Mouse (Mus musculus) hindbrain, embryonic 15.5 days (tissue): Measurements from ENCODE around the gene Piga. TPM values are rescaled to one million over a fixed set of nuclear protein-coding genes. Genes with fewer than 3 reads are reported as not detected.
A peak's percentile ranks its signal among the peaks of the same experiment; 100 is the strongest.

Experiments used
- ATAC-seq: fragments of 200-750 bp; cut with Nextera tagmentation; 2 replicates; pipeline ENCODE4 v1.8.0; 2017; ENCODE audit warnings: low read depth, moderate number of reproducible peaks, moderate TSS enrichment; ENCODE audit not compliant: low FRiP score
- H3K27ac ChIP-seq: fragments of 300-500 bp; sonication (generic); replicated peaks from 2 replicates; pipeline ENCODE4 v1.5.1; 2015; ENCODE audit warnings: mild to moderate bottlenecking, inconsistent platforms
- H3K27me3 ChIP-seq: fragments of 300-500 bp; sonication (generic); 2 replicates; pipeline ENCODE4 v1.6.1; 2015; ENCODE audit warnings: control low read depth, inconsistent platforms
- H3K36me3 ChIP-seq: fragments of 300-500 bp; sonication (generic); 2 replicates; pipeline ENCODE4 v1.6.1; 2015; ENCODE audit warnings: control low read depth, inconsistent platforms
- H3K4me1 ChIP-seq: fragments of 300-500 bp; sonication (generic); replicated peaks from 2 replicates; pipeline ENCODE4 v1.6.1; 2015; ENCODE audit warnings: control low read depth, inconsistent platforms
- H3K4me2 ChIP-seq: fragments of 300-500 bp; sonication (generic); 2 replicates; pipeline ENCODE4 v1.6.1; 2015; ENCODE audit warnings: moderate library complexity, mild to moderate bottlenecking, inconsistent platforms
- H3K4me3 ChIP-seq: fragments of 300-500 bp; sonication (generic); 2 replicates; pipeline ENCODE4 v1.5.1; 2015; ENCODE audit warnings: mild to moderate bottlenecking, inconsistent platforms
- H3K9ac ChIP-seq: fragments of 300-500 bp; sonication (generic); 2 replicates; pipeline ENCODE4 v1.6.1; 2015; ENCODE audit warnings: inconsistent platforms
- H3K9me3 ChIP-seq: fragments of 300-500 bp; sonication (generic); 2 replicates; pipeline ENCODE4 v1.6.1; 2016; ENCODE audit warnings: control low read depth, inconsistent platforms
- WGBS: fragments of 180-500 bp; shearing (Covaris S2); methylation state at CpG from one replicate; pipeline ENCODE4 v1.1.7; 2015; 5-methylcytosine and 5-hydroxymethylcytosine counted together
- polyA plus RNA-seq: library from polyadenylated mRNA; unstranded; fragments of >200 nt; fragmentation: Nextera tagmentation; extraction: Ambion mirVana; gene quantifications from 2 replicates; pipeline ENCODE4 v1.2.1, GENCODE M21; 2015

Piga gene
- polyA plus RNA-seq, 1 experiment from 2014 or later, result 5.8 TPM

GRCm38 (mm10) chrX:164410562-164410961 lies 9.0 kb upstream of the Piga start:
- ATAC-seq, result no peak
- Histone ChIP-seq H3K9ac (no peak overlapping the region), H3K9me3 (no peaks in the 10 kb centered on the region), H3K36me3 (no peaks in the 10 kb centered on the region), H3K4me1 (no peaks in the 10 kb centered on the region), H3K4me3 (no peak overlapping the region), H3K4me2 (no peak overlapping the region), H3K27me3 (no peaks in the 10 kb centered on the region), H3K27ac (no peak overlapping the region)
- 88% methylated on average over 1 of the region's 1 CpGs for WGBS

GRCm38 (mm10) chrX:164416803-164417202 lies 2.8 kb upstream of the Piga start:
- 83% methylated on average over 2 of the region's 2 CpGs for WGBS
- no peak for ATAC-seq
- no peaks in the 10 kb centered on the region for H3K36me3 ChIP-seq

GRCm38 (mm10) chrX:164418008-164418407 lies 1.6 kb upstream of the Piga start:
- Histone ChIP-seq H3K27me3 (no peaks in the 10 kb centered on the region), H3K4me3 (no peak overlapping the region), H3K27ac (no peak overlapping the region), H3K36me3 (no peaks in the 10 kb centered on the region), H3K9ac (no peak overlapping the region), H3K9me3 (no peaks in the 10 kb centered on the region), H3K4me1 (0 out of 2 replicates have a peak, but pooled peaks cover 7% of the 10 kb centered on the region), H3K4me2 (no peak overlapping the region)
- ATAC-seq, result no peak

More at GRCm38 (mm10) chrX:164416803-164417202, 2.8 kb upstream of the Piga start:
- Histone ChIP-seq H3K9ac (no peak overlapping the region), H3K27me3 (no peaks in the 10 kb centered on the region), H3K4me1 (0 out of 2 replicates have a peak, but pooled peaks cover 7% of the 10 kb centered on the region), H3K4me2 (no peak overlapping the region), H3K9me3 (no peaks in the 10 kb centered on the region), H3K4me3 (no peak overlapping the region), H3K27ac (no peak overlapping the region)

GRCm38 (mm10) chrX:164419955-164420354 lies 368 bp downstream of the Piga start:
- peak overlapping the region; percentile 63 for H3K4me2 ChIP-seq

GRCm38 (mm10) chrX:164420518-164420917 lies 931 bp downstream of the Piga start:
- H3K27me3 ChIP-seq, result no peaks in the 10 kb centered on the region
- 57% methylated on average over 3 of the region's 3 CpGs for WGBS
- no peaks in the 10 kb centered on the region for H3K36me3 ChIP-seq
- H3K4me1 ChIP-seq, result 0 out of 2 replicates have a peak, but pooled peaks cover 7% of the 10 kb centered on the region
- no peak for ATAC-seq
- H3K9me3 ChIP-seq, result no peaks in the 10 kb centered on the region
- H3K9ac ChIP-seq, result peak overlapping the region; percentile 54; the same call in 1 of the 2 replicates
- no peak overlapping the region for H3K27ac ChIP-seq
- H3K4me3 ChIP-seq, result peak overlapping the region; percentile 60
- H3K4me2 ChIP-seq, result peak overlapping the region; percentile 63

More at GRCm38 (mm10) chrX:164419955-164420354, 368 bp downstream of the Piga start:
- ATAC-seq, result no peak
- Histone ChIP-seq H3K4me1 (0 out of 2 replicates have a peak, but pooled peaks cover 7% of the 10 kb centered on the region), H3K9ac (peak overlapping the region; percentile 54), H3K27me3 (no peaks in the 10 kb centered on the region), H3K27ac (peak overlapping the region; percentile 71), H3K4me3 (peak overlapping the region; percentile 60), H3K36me3 (no peaks in the 10 kb centered on the region), H3K9me3 (no peaks in the 10 kb centered on the region)
- WGBS, result 26% methylated on average over 13 of the region's 13 CpGs

DNA sequence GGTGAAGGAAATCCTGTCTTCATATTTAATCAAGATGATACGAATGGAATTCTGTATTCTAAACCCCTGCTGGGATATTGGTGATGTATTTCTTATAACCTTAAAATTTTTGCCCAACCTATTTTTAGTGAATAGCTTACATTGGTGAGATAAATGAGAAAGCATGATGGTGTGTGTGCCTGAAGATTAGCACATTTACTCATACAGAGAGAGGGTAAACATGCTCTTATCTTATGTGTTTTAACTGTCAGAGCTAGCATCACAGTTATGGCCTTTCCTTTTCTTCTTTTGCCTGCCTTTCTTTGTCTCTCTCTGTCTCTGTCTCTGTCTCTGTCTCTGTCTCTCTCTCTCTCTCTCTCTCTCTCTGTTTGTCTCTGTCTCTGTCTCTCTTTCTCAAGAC lies 5.2 kb downstream of the Piga start:
- H3K4me3 ChIP-seq, result no peak overlapping the region
- H3K27ac ChIP-seq, result no peak overlapping the region
- no peak overlapping the region for H3K4me2 ChIP-seq
- 0 out of 2 replicates have a peak, but pooled peaks cover 7% of the 10 kb centered on the region for H3K4me1 ChIP-seq
- ATAC-seq, result no peak
- no peaks in the 10 kb centered on the region for H3K27me3 ChIP-seq
- no peak overlapping the region for H3K9ac ChIP-seq
- no peaks in the 10 kb centered on the region for H3K9me3 ChIP-seq
- H3K36me3 ChIP-seq, result no peaks in the 10 kb centered on the region
- WGBS, result 91% methylated on average over 1 of the region's 1 CpGs

- 95% methylated on average over 4 of the region's 4 CpGs for WGBS
- Histone ChIP-seq H3K4me3 (no peak overlapping the region), H3K27me3 (no peaks in the 10 kb centered on the region), H3K9ac (no peak overlapping the region), H3K9me3 (no peaks in the 10 kb centered on the region), H3K4me2 (no peak overlapping the region), H3K4me1 (no peaks in the 10 kb centered on the region), H3K27ac (no peak overlapping the region), H3K36me3 (no peaks in the 10 kb centered on the region)
- no peak for ATAC-seq
Measured at GRCm38 (mm10) chrX:164427295-164427694, 7.7 kb downstream of the Piga start.

DNA sequence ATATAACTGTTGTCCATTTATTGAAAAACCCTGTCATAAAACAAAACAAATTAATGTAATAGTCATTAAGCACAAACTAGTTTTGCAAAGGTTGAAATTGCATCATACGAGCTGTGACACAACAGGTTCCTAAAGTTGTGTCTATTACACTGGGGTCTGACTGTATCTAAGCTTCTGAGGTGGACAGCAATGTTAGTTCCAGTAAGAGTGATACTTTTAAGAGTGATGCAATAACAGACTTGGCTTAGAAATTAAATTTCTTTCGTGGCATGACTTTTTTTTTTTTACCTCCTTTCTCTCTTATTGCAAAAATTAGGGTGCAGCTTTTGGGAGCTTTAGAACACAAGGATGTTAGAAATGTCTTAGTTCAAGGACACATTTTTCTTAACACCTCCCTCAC lies 8.6 kb downstream of the Piga start:
- no peak for ATAC-seq
- Histone ChIP-seq H3K36me3 (no peaks in the 10 kb centered on the region), H3K9ac (no peak overlapping the region), H3K4me1 (no peaks in the 10 kb centered on the region), H3K27me3 (no peaks in the 10 kb centered on the region), H3K27ac (no peak overlapping the region), H3K9me3 (no peaks in the 10 kb centered on the region), H3K4me2 (no peak overlapping the region), H3K4me3 (no peak overlapping the region)
- 92% methylated on average over 2 of the region's 2 CpGs for WGBS

DNA sequence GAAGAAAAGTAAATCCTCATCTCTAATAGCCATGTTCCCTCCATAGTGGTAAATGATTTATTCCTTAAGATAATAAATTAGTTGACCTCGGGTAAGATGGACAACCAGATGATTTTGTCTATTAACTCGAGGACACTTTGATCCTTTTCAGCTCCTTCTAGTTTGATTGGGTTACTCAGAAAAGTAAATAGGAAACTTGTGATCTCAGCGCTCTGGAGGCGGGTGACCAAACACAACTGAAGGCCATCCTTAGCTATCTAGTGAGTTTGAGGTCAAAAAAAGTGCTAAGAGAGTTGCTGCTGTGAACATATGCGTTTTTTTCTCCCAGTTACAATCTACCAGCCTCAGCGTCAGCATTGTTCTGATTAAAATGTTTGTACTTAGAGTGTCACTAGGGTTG lies 11.0 kb downstream of the Piga start:
- Histone ChIP-seq H3K4me1 (no peaks in the 10 kb centered on the region), H3K4me2 (no peak overlapping the region), H3K9ac (no peak overlapping the region), H3K4me3 (no peak overlapping the region), H3K27ac (no peak overlapping the region), H3K36me3 (no peaks in the 10 kb centered on the region), H3K9me3 (no peaks in the 10 kb centered on the region), H3K27me3 (no peaks in the 10 kb centered on the region)
- WGBS, result 92% methylated on average over 6 of the region's 6 CpGs
- ATAC-seq, result no peak

GRCm38 (mm10) chrX:164431133-164431532 lies 11.5 kb downstream of the Piga start:
- H3K4me3 ChIP-seq, result no peak overlapping the region
- no peak for ATAC-seq

GRCm38 (mm10) chrX:164431541-164431940 lies 12.0 kb downstream of the Piga start:
- ATAC-seq, result no peak
- H3K36me3 ChIP-seq, result no peaks in the 10 kb centered on the region

More at GRCm38 (mm10) chrX:164431133-164431532, 11.5 kb downstream of the Piga start:
- H3K36me3 ChIP-seq, result no peaks in the 10 kb centered on the region
- H3K27me3 ChIP-seq, result no peaks in the 10 kb centered on the region
- no peak overlapping the region for H3K4me2 ChIP-seq
- H3K27ac ChIP-seq, result no peak overlapping the region
- 89% methylated on average over 2 of the region's 2 CpGs for WGBS
- no peaks in the 10 kb centered on the region for H3K4me1 ChIP-seq
- no peak overlapping the region for H3K9ac ChIP-seq
- H3K9me3 ChIP-seq, result no peaks in the 10 kb centered on the region

GRCm38 (mm10) chrX:164432682-164433081 lies 13.1 kb downstream of the Piga start:
- Histone ChIP-seq H3K4me3 (no peak overlapping the region), H3K4me2 (no peak overlapping the region), H3K9ac (no peak overlapping the region), H3K4me1 (no peaks in the 10 kb centered on the region), H3K9me3 (no peaks in the 10 kb centered on the region), H3K27ac (no peak overlapping the region), H3K36me3 (no peaks in the 10 kb centered on the region), H3K27me3 (no peaks in the 10 kb centered on the region)
- WGBS, result 95% methylated on average over 9 of the region's 9 CpGs
- ATAC-seq, result no peak

More at GRCm38 (mm10) chrX:164431541-164431940, 12.0 kb downstream of the Piga start:
- no peak overlapping the region for H3K4me3 ChIP-seq
- no peaks in the 10 kb centered on the region for H3K27me3 ChIP-seq
- no peak overlapping the region for H3K4me2 ChIP-seq
- WGBS, result 92% methylated on average over 6 of the region's 6 CpGs
- no peaks in the 10 kb centered on the region for H3K9me3 ChIP-seq
- H3K27ac ChIP-seq, result no peak overlapping the region
- no peak overlapping the region for H3K9ac ChIP-seq
- no peaks in the 10 kb centered on the region for H3K4me1 ChIP-seq

GRCm38 (mm10) chrX:164436709-164437108 lies 17.1 kb downstream of the Piga start, which contains the start of gene Asb11:
Asb11 (plus strand) TSS chrX:164436994.
- no peak within 1 kb of the TSS for H3K27ac ChIP-seq
- H3K27me3 ChIP-seq, result no peaks in the 10 kb centered on the region
- H3K4me1 ChIP-seq, result no peaks in the 10 kb centered on the region
- 80% methylated on average over 8 of the region's 8 CpGs for WGBS
- ATAC-seq, result no peak
- H3K4me3 ChIP-seq, result no peak within 1 kb of the TSS
- no peak within 1 kb of the TSS for H3K9ac ChIP-seq
- H3K36me3 ChIP-seq, result no peaks in the 10 kb centered on the region
- H3K9me3 ChIP-seq, result no peaks in the 10 kb centered on the region
- H3K4me2 ChIP-seq, result no peak within 1 kb of the TSS
